Mouse (Mus musculus) MN1 (cell line): ENCODE measurements around the gene Chmp4b.

ENCODE experiments used
- DNase-seq: peaks from one replicate; pipeline ENCODE4 v3.0.0-alpha.2; 2016; ENCODE audit warnings: low spot score

Gene Chmp4b

GRCm38 (mm10) chr2:154684901-154685470 is 33.5 kb downstream of the Chmp4b start:
- no peak for DNase-seq

GRCm38 (mm10) chr2:154685772-154686171 is 34.3 kb downstream of the Chmp4b start:
- DNase-seq = no peak

DNA sequence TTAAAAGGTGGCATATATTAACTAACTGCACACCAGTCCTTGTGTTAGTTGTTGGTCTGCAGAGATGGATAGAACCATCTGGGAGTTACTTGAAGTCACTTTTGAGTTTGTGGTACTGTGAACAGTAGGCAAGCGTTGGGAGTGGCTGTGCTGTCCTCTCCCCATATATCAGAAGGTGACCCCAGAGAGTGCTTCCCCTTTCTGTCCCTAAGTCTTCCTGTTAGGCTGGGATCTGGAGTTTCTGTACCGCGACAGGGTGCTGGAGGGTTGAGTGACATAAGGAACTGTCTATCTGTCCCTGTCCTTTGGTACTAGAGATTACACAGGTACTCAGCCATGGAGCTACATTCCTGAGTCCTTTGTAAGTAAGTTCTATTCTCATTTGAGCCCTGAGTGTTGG is 35.3 kb downstream of the Chmp4b start:
- no peak for DNase-seq

GRCm38 (mm10) chr2:154689391-154689790 is 37.9 kb downstream of the Chmp4b start:
- no peak for DNase-seq

- no peak for DNase-seq
Observed at GRCm38 (mm10) chr2:154690959-154691358, 39.5 kb downstream of the Chmp4b start.

DNA sequence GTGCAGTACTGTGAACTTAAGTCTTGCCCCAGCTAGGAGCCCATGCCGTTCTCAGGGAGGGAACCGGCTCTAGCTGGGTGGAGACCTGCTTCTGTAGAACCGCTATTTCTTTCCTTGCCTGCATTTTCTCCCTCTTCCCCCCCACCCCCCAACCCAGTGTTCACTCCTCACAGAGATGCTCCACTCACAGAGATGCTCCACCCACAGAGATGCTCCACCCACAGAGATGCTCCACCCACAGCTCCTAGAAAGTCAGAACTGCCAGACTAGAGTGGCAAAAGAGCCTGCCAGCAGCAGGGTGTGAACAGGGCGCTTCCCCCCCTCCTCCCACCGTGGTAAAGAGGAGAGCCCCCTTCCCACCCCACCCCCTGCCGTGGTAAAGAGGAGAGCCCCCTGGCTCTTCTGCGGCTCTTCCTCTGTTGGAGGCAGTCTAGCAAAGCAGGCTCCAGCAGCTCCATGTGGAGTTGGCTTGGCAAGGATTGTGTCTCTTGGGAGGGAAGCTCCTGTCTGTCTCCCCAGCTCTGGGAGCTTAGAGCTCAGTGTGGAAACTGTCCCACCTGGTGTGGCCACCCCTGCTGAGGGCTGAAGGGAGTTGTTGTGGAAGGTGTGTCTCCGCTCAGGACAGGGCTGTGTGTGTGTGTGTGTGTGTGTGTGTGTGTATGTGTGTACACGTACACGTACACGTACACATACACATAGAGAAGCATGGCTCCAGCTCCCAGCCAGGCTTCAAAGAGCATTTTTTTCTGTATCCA is 41.9 kb downstream of the Chmp4b start:
- DNase-seq = no peak

- DNase-seq = no peak
Observed at GRCm38 (mm10) chr2:154693941-154694256, 42.4 kb downstream of the Chmp4b start.

- DNase-seq = no peak
Observed at GRCm38 (mm10) chr2:154695690-154696089, 44.2 kb downstream of the Chmp4b start.

DNA sequence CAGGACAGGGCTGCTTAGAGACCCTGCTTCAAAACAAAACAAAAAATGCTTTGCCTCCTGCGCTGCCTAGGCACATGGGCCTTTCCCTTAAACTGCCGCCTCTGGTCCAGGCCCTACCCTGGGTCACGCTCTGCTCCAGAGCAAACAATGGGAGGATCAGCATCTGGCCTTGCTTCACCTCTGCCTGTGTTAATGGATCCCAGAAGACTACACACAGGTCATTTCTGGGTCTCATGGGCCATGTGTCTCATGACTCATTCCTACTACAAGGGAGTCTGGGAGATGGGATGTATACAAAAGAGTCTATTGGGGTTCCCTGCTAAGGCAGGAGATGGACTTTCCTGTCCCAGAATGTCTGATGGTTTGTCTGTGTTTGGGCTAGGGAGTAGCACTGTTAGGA is 45.2 kb downstream of the Chmp4b start:
- DNase-seq = peak; percentile 55

- no peak for DNase-seq
Observed at GRCm38 (mm10) chr2:154699360-154699759, 47.9 kb downstream of the Chmp4b start.

DNA sequence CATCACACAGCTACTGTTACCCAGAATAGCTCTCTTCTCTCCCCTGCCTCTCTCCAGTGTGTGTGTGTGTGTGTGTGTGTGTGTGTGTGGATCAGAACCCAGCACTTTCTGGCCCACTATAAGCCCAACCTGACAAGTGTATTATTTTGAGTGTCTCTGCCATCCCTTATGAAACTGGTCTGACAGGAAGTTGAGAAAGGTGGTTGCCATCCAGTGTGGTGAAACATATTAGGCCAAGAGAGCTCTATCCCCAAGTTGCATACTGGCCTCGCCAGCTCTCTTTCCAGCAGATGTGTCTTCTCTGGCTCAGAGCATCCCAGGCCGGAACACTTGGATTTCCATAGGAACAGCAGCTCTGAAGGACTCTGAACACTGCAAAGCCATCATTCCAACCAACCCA is 48.7 kb downstream of the Chmp4b start:
- no peak for DNase-seq

- no peak for DNase-seq
Observed at GRCm38 (mm10) chr2:154702637-154703315, 51.3 kb downstream of the Chmp4b start.

DNA sequence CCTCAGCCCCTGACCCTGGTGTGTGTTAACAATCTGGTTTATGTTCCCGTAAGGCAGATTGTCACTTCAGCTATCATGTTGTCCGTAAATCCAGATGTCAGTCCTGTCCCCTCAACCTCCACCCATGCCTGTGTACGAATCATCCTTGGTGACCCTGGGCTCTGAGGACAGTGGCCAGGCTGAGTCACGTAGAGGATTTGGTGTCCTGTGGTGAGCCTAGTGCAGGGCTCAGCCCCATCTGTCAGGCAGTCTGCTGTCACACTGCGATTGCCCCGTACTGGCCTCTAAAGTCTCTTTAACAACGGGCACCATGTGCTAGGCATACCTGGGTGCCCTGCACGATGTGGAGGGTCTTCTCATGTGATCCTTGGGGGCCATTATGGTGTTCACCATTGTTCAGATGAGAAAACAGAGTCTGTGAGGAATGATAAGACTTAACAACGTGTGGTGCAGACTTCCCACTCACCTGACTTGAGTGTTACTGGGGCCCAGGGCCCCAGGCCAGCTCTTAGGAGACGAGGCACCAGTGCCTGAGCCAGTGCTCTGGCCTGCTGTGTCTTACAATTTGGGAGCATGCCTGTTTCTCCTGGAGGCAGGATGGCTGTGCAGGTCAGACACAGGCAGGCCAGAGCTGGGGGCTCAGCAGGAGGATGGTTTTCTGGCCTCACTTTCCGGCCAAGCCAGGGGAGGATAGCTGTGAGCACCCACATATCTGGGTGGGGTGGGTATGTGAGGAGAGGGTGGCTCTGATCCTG is 55.2 kb downstream of the Chmp4b start:
- no peak for DNase-seq

- no peak for DNase-seq
Observed at GRCm38 (mm10) chr2:154707284-154707683, 55.8 kb downstream of the Chmp4b start.

DNA sequence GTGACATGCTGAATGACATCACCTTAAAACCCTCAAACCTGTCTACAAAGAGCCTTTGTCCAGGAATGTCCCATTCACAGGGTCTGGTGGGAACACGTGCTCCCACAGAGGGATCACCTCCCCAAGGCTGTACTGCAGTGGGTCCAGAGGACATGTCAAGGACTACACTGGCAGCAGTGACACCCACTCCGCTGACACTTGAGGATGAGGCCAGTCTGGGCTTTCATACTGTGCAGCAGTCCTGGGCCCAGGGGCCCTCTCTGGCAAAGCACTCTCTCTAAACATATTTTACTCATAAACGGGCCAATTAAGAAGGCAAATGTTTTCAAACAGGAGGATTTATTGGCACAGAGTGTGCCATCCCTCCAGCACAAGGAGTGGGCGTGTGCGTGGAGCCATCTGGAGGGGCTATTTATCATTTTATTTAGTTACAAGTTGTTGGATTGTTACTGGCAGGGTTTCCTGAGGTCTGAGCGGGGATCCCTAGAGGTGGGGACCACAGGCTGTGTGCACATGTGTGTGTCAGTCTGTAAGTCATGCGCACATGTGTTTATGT is 56.4 kb downstream of the Chmp4b start:
- peak; percentile 55 for DNase-seq

DNA sequence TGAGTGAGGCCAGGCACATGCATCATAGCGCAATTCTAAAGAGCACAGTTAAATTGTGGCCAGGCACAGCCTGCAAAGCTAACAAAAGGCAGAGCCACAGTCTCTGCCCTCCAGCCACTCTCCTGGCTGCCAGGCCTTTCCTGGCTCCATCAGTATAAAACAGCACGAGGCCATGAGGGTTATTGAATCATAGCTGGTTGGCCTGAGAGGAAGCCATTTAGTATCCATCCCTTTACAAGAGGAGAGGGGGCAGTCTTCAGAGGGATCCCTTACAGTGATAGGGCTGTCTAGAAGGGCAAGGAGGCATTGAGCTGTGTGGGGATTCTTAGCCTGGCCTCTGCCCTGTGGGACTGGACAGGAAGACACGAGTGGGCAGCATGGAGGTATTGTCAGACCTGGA is 60.2 kb downstream of the Chmp4b start:
- DNase-seq = peak; percentile 29

DNA sequence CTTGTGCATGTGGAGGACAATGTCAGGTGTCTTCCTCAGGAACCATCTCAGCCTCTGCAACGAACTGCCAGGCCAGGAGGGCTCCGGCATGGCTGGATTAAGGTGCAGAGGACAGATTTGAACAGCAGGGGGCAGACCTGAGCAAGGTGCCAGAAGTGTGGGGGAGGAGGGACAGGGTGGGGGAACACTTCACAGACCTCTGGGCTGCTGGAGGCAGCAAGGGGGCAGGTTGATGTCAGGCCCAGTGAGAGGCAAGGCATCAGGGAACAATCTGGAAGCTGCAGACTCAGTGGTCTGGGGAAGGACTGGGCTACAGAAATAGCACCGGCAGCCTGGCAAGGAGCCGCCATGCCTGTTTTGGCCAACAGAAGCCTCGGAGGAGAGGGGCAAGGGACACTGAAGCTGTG is 60.8 kb downstream of the Chmp4b start:
- peak; percentile 65 for DNase-seq

DNA sequence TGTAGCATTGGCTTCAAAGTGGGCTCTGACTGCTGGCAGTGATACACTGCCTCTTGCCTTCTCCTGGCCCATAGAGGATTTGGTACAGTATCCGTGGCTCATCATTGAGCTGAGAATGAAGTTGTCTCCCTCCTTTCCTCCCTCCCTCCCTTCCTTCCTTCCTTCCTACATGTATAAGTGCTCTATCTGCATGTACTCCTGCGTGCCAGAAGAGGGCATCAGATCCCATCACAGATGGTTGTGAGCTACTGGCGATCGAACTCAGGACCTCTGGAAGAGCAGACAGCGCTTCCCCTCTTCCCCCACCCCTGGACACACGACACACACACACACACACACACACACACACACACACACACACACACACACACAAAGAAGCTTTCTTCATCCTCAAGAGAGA is 61.6 kb downstream of the Chmp4b start:
- no peak for DNase-seq

DNA sequence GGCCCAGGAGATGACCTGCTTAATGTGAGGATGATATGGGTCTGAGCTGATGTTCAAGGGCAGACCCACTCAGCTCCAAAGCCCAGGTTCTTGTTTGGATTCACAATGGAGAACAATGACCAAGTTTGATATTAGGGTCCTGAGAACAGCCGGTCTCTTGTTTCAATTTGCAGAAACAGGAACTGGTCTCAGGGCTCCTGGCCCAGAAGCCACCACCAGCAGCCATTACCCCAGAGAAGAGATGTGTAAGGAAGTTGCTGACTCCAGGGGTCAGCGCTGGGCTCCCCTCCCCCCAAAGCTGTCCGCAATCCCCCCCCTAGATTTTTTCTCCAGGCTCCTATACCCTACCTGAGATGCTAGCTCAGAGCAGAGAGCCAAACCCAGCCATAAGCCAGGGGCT is 62.5 kb downstream of the Chmp4b start:
- DNase-seq = no peak

- no peak for DNase-seq
Observed at GRCm38 (mm10) chr2:154716586-154716985, 65.1 kb downstream of the Chmp4b start.

DNA sequence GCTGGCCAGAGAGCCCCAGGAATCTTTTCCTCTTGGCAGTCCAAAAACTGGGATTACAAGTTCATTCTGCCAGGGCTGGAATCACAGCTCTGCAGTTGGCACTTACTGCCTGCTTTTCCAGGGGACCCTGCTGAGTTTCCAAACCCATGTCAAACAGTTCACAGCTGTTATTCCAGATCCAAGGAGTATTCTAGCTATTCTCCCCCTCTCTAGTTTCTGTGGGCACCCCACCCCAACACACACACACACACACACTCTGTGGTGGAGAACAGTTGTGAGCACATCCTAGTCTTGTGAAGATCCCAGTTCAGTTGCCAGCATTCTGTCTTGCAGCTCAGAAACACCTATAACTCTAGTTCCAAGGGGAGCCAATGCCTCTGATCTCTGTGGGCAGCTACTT is 65.6 kb downstream of the Chmp4b start:
- no peak for DNase-seq

- DNase-seq = no peak
Observed at GRCm38 (mm10) chr2:154718855-154719556, 67.5 kb downstream of the Chmp4b start.
